Mouse (Mus musculus) urinary bladder, postnatal 25 days (tissue): Measurements from ENCODE around the gene Arhgap44.

Source experiments
- DNase-seq: peaks from one replicate; pipeline ENCODE4 v3.0.0; 2022; ENCODE audit warnings: low spot score

Gene Arhgap44

GRCm38 (mm10) chr11:65162767-65163120, at the start of gene Arhgap44:
Gene Arhgap44, minus strand, starts transcription at chr11:65162961.
- peak; percentile 66 for DNase-seq

GRCm38 (mm10) chr11:65211701-65212100, 48.9 kb upstream of the Arhgap44 start:
- DNase-seq = no peak

GRCm38 (mm10) chr11:65209441-65209840, 46.7 kb upstream of the Arhgap44 start:
- no peak for DNase-seq

GRCm38 (mm10) chr11:65205306-65205705, 42.5 kb upstream of the Arhgap44 start:
- no peak for DNase-seq

GRCm38 (mm10) chr11:65204651-65205050, 41.9 kb upstream of the Arhgap44 start:
- DNase-seq = no peak

- no peak for DNase-seq
These were observed 40.3 kb upstream of the Arhgap44 start for GRCm38 (mm10) chr11:65203020-65203419.

- no peak for DNase-seq
These were observed 39.5 kb upstream of the Arhgap44 start for GRCm38 (mm10) chr11:65202236-65202635.

- no peak for DNase-seq
These were observed 35.3 kb upstream of the Arhgap44 start for GRCm38 (mm10) chr11:65198026-65198425.

GRCm38 (mm10) chr11:65197280-65197679, 34.5 kb upstream of the Arhgap44 start:
- DNase-seq = peak; percentile 71

- no peak for DNase-seq
These were observed 24.2 kb upstream of the Arhgap44 start for GRCm38 (mm10) chr11:65186974-65187373.

- no peak for DNase-seq
These were observed 22.4 kb upstream of the Arhgap44 start for GRCm38 (mm10) chr11:65185114-65185513.

- DNase-seq = no peak
These were observed 7.5 kb upstream of the Arhgap44 start for GRCm38 (mm10) chr11:65170121-65170750.

- DNase-seq = peak; percentile 18
These were observed 637 bp downstream of the Arhgap44 start for GRCm38 (mm10) chr11:65161881-65162766.

GRCm38 (mm10) chr11:65160991-65161880, 1.5 kb downstream of the Arhgap44 start:
- no peak for DNase-seq

GRCm38 (mm10) chr11:65159791-65160190, 3.0 kb downstream of the Arhgap44 start, which contains the start of gene 1700086D15Rik:
Gene 1700086D15Rik, minus strand, starts transcription at chr11:65159891.
- DNase-seq = no peak

- no peak for DNase-seq
These were observed 4.1 kb downstream of the Arhgap44 start for GRCm38 (mm10) chr11:65158658-65158990.

GRCm38 (mm10) chr11:65157966-65158657, 4.6 kb downstream of the Arhgap44 start:
- no peak for DNase-seq

GRCm38 (mm10) chr11:65153006-65153405, 9.8 kb downstream of the Arhgap44 start:
- no peak for DNase-seq

- DNase-seq = no peak
These were observed 14.3 kb downstream of the Arhgap44 start for GRCm38 (mm10) chr11:65148441-65148840.

GRCm38 (mm10) chr11:65142838-65143417, 19.8 kb downstream of the Arhgap44 start:
- DNase-seq = no peak

GRCm38 (mm10) chr11:65139030-65139429, 23.7 kb downstream of the Arhgap44 start:
- DNase-seq = no peak
